Mouse (Mus musculus): ENCODE measurements around the gene Swsap1.

Gene Swsap1

DNA sequence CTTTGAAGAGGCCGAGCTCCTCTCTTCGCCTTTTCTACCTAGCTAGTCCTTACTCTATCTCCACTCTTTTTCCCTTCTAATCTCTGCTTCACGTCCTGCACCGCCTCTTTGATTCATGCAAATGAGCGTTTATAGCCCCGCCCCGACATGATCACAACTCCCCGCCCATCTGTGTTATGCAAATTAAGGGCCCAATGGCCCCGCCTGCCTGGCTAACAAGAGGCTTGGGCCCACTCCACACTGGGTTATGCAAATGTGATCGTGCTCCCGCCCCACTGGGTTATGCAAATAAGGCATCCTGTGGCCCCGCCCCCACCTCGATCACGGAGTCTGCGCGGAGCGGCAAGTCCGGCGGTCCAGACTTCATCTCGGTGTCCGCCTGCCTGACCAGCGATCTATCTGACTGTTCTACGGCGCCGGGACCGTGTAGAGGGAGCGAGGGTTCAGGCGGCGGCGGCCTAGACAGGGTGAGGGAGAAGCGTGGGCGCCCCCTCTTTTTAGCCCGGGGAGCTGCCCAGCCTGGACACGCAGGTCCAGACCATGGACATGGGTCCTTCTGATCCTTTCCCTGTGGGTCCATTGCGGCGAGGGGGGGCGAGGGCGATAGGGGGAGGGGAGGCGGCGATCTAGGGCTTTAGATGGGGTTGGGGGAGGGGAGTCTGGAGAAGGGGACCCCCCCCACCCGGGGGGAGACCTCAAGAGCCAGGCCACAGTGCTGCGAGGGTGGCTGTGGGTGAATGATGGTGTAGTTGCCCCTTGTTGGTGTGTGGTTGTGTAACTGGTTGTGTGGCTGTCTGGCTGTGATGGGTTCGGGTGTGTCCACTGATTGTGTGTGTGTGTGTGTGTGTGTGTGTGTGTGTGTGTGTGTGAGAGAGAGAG is 18.6 kb upstream of the Swsap1 start, which contains the start of gene Plppr2:
Gene Plppr2 (plus strand): TSS at position 342 of the 879 bp plus-strand sequence.
- peak; percentile 94 for DNase-seq (ENCODE audit: low spot score)

- no peak for DNase-seq (ENCODE audit: low spot score)
These were observed 17.8 kb upstream of the Swsap1 start for GRCm38 (mm10) chr9:21937711-21938175.

- DNase-seq (ENCODE audit: low spot score), result no peak
These were observed 17.2 kb upstream of the Swsap1 start for GRCm38 (mm10) chr9:21938234-21938855.

DNA sequence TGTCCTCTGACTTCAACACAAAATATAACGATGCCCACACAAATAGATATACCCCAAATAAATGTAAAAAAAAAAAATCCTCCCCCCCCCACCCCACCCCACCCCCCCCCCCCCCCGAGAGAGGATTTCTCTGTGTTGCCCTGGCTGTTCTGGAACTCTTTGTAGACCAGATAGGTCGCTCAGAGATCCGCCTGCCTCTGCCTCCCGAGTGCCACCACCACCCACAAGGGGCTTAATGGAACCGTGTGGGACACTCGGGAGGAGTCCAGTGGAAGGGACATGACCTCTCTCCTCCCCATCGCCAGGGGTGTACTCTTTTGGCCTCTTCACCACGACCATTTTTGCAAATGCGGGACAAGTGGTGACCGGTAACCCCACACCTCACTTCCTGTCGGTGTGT is 12.5 kb upstream of the Swsap1 start:
- DNase-seq (ENCODE audit: low spot score), result no peak

- no peak for DNase-seq (ENCODE audit: low spot score)
These were observed 11.9 kb upstream of the Swsap1 start for GRCm38 (mm10) chr9:21943638-21944037.

GRCm38 (mm10) chr9:21944267-21944666 is 11.3 kb upstream of the Swsap1 start:
- no peak for DNase-seq (ENCODE audit: low spot score)

GRCm38 (mm10) chr9:21947540-21948130 is 7.9 kb upstream of the Swsap1 start:
- no peak for DNase-seq (ENCODE audit: low spot score)

GRCm38 (mm10) chr9:21948146-21948545 is 7.4 kb upstream of the Swsap1 start:
- no peak for DNase-seq (ENCODE audit: low spot score)

DNA sequence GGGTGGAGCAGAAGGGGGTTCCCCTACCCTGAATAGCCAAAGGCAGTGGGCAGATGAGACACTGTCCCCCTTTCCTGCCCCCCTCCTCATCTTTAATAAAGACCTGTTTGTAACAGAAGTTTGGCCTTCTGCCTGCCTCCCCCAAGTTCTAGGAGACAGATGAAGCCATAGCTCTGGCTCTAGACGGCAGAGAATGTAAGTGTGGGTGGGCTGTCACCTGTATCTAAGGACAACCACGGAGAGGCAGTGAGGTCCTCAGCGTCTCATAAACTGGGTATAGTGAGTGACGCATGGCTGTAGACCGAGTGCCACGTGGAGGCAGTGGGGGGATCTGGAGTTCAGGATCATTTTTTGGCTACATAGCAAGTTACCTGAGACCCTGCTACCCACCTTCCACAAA is 6.8 kb upstream of the Swsap1 start:
- DNase-seq (ENCODE audit: low spot score), result no peak

GRCm38 (mm10) chr9:21950322-21950721 is 5.2 kb upstream of the Swsap1 start:
- peak; percentile 55 for DNase-seq (ENCODE audit: low spot score)

DNA sequence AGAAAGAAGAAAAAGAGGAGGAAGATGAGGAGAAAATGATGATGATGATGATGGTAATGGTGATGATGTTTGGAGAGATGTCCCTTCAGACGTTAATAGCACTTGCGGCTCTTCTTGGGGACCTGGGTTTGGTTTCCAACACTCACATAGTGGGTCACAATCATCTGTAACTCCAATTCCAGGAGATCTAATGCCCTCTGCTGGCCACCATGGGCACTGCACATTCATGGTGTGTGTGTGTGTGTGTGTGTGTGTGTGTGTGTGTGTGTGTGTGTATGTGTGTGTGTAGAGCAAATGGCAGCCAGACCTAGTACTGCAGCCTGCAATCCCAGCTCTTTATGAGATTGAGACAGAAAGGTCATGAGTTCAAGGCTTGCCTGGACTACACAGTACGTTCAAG is 3.6 kb upstream of the Swsap1 start:
- no peak for DNase-seq (ENCODE audit: low spot score)

DNA sequence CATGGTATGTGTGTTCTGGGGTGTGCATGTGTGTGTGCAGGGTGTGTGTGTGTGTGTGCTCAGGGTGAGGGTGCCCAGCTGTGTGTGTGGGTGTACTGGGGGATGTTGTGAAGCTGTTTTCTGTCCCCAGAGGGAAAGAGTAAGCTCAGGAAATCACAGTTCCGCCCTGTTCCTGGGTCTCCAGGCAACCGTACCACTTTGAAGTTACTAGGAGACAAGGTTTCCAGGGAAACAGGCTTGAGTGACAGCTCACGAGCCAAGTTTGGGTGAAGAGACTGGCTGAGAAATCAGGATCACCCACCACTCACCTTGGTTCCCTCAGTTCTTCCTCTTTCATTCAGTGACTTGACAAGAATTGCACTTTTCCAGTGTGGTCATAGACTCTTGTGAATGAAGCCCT is 2.0 kb upstream of the Swsap1 start:
- no peak for DNase-seq (ENCODE audit: low spot score)

GRCm38 (mm10) chr9:21954635-21955034 is 920 bp upstream of the Swsap1 start:
- no peak for DNase-seq (ENCODE audit: low spot score)

DNA sequence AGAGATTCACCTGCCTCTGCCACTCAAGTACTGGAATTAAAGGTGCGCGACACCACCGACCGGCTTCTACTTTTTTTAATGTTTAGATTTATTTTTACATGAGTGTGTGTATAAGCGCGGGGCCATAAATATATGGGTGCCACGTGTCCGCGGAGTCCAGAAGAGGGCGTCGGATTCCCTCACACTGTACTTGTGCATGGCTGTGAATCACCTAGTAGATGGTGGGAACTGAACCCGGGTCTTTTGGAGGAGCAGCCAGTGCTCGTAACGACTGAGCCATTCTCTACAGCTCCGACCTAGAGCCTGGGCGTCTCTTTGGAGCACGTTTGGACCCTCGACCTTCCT is 358 bp upstream of the Swsap1 start:
- DNase-seq (ENCODE audit: low spot score), result no peak

DNA sequence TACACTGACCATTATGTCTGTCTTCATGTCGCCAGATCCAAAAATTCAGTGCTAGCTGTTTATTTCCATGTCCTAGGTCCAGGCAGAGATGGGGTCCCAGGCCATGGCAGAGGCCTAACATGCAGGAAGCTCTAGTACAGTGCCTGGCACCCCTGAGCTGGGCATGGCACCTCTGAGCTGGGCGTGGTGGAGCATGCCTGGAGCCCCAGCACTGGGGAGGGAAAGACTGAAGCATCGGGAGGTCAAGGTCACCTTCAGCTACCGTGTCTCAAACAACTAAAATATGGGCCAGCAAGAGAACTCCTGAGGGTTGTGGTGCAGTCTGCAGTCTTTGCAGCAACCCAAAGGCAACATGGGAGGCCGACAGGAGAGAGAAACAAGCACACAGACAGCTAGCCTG is 2.8 kb downstream of the Swsap1 start:
- DNase-seq (ENCODE audit: low spot score), result no peak

GRCm38 (mm10) chr9:21959244-21959643 is 3.7 kb downstream of the Swsap1 start:
- no peak for DNase-seq (ENCODE audit: low spot score)

DNA sequence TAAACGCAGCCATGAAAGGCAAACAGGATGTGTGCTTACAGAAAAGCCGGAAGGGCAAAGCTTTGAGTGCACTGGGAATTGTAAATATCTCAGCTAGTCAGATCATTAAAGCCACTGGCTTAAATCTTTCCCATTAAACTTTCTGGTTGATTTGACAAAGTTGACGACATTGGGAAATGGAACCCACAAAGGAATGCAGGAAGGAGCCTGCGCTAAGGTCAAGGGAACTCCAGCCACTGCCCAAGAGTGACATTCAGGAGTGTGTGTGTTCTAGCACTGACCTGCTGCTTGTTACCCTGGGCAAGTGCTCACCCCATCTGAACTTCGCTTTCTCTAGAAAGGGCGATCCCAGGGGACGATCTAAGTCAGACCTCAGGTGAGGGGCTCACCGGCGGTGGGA is 4.6 kb downstream of the Swsap1 start:
- no peak for DNase-seq (ENCODE audit: low spot score)

DNA sequence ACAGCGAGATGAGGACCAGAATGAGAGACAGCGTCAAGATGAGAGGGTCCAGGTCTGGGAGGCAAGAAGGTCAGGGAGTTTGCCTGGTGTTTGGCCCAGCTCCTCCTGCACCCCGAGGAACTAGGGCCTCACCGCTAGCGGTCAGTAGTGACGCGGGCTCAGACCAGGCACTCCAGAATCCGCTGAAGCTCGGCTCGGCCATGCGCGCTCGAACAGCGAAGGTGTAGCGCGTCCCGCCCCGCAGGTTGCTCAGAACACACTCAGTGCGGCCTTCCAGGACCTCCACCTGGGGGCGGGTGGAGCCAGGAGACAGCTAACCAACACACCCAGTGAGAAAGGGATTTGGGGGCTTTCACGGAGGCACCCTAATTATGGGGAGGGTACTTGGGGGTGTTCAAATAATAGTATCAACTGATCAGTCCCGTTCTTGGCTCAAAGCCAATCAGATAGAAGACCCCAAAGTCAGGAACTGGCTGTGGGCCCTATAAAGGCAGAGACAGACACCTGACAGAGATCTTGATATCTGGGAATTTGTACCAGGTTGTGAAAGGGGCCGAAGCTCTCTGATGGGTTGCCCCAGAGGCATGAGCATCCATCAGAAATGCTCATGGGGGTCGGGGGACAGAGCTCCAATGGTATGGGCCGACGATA is 5.1 kb downstream of the Swsap1 start:
- DNase-seq (ENCODE audit: low spot score), result no peak

DNA sequence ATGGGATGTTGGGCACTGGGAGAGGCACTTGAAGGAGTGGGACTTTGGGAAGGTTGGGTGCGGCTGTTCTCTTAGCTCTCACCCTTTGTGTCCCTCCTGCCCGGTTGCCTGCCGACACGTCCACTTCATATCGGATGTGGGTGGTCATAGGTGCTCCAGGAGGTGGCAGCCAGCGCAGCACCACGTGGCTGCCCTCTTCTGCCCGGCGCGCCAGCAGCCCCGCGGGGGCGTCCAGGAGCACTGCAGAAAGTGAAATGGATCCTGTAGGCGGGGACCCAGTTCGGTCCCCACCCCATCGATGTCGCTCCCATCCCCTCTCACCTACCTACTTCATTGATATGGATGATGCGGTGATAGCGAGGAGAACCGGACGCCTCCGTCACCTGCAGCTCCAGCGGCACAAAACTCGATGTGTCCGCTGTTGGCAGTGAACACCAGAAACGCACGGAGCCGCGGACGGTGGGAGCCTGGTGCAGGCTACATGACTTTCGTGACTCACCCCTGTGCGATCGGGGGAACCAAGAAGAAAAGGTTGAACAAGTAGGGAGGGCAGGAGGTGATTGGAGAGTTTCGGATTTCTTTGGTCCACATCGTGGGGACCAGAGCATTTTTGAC is 5.9 kb downstream of the Swsap1 start:
- DNase-seq (ENCODE audit: low spot score), result no peak

GRCm38 (mm10) chr9:21962010-21962409 is 6.5 kb downstream of the Swsap1 start:
- DNase-seq (ENCODE audit: low spot score), result no peak

GRCm38 (mm10) chr9:21962416-21963059 is 7.0 kb downstream of the Swsap1 start:
- peak; percentile 63 for DNase-seq (ENCODE audit: low spot score)

GRCm38 (mm10) chr9:21963417-21963816 is 7.9 kb downstream of the Swsap1 start, which contains the start of gene Epor:
Gene Epor (minus strand): TSS chr9:21963506.
- no peak for DNase-seq (ENCODE audit: low spot score)
